Mouse (Mus musculus) effector memory CD4-positive, alpha-beta T cell, adult 7 months (primary cell): ENCODE results near the gene Cnep1r1. TPM values are rescaled to one million over a fixed set of nuclear protein-coding genes. Genes with fewer than 3 reads are reported as not detected.

Experiments used
- polyA plus RNA-seq: library from polyadenylated mRNA; unstranded; fragments of 100-300 nt; shearing (Covaris generic); gene quantifications from one replicate; pipeline ENCODE4 v1.2.1, GENCODE M21; 2017

Cnep1r1 gene
- polyA plus RNA-seq = 27.8 TPM

GRCm38 (mm10) chr8:88118456-88119036 is at the start of gene Cnep1r1:
Gene Cnep1r1 (plus strand): TSS chr8:88118769.

GRCm38 (mm10) chr8:88137748-88138484 is 19.3 kb downstream of the Cnep1r1 start, which contains the start of gene Heatr3:
Gene Heatr3 (plus strand): TSS chr8:88137855.

Other genes with a start within 250 kb of the Cnep1r1 start
- not detected for gene Zfp423, start 159.2 kb upstream of the Cnep1r1 start, polyA plus RNA-seq
- 33.3 TPM for gene Heatr3, start 19.1 kb downstream of the Cnep1r1 start, polyA plus RNA-seq
- gene Tent4b, start 80.4 kb downstream of the Cnep1r1 start, polyA plus RNA-seq = 44.9 TPM
- gene Adcy7, start 153.6 kb downstream of the Cnep1r1 start, polyA plus RNA-seq = 133 TPM
- 38.4 TPM for gene Brd7, start 243.4 kb downstream of the Cnep1r1 start, polyA plus RNA-seq